ENCODE assay signal across 10 mouse cellular contexts in the genomic region with DNA sequence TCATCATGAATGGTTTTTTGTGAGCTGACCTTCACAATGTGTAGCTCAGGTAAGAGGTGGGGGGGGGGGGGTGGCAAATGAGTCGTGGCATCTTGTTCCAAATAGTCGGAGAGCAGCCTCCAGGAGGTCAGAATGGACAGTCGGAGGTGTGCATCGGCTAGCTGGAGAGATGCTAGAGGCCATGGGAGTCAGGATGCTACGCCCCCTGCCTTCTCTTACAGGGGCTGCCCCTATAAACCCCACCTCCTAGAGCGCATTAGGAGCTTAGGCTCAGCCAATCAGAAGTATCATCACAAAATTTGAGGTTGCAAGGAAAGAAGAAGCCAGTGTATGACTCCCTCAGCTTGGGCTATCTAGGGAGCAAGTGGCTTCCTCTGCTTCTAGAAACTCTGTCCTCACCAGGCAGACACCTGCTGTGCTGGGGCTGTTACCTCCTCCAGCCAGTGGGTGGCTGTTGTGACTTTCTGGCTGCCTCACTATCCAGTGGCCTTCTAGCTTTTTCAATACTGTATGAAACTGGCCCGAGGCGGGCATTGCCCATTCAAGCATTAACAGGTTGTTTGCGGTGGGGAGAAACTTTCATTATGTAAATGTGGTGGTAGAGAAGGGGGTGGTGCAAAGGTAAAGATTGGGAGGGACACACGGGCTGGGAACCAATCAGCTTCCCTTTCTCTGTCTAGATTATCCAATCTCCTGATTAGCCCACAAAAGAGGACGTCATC.
DNase-seq lines count a peak whose midpoint lies in the region; ATAC-seq and TF ChIP-seq lines count a peak whose summit lies in the region.
"Had no signal": no experiment of that assay in that cellular context is flagged by ENCODE, and none has a peak within 500 bp of the region (broad histone marks: within the 10 kb centered on the region; RNA-seq: fewer than 3 reads in every experiment).

No protein-coding gene starts in this region.

- DNase-seq in liver, adult 2 months (ENCODE audit: extremely low read depth, low read depth, low spot score) = no peak
- no peak for DNase-seq in liver
- peak; percentile 63 for DNase-seq in kidney, adult 2 months
- DNase-seq in lung, postnatal 25 days (ENCODE audit: low spot score) = peak; percentile 20
- peak; percentile 23 for DNase-seq in thymus, postnatal 4 days
- DNase-seq in midbrain, embryonic 14.5 days = no peak
- no peak for DNase-seq in left cerebral cortex, postnatal 36 days (ENCODE audit: low spot score in 2 of 2)
- DNase-seq: cerebellum, adult 9-11 months had no signal

- H3K9ac ChIP-seq in liver, adult 2 months (ENCODE audit: low read depth, low read length) = no peak overlapping the region
- no peak overlapping the region for H3K9ac ChIP-seq in heart, embryonic 11.5 days (ENCODE audit: low read depth, low read length)
- H3K9ac ChIP-seq in midbrain, embryonic 14.5 days (replicated peaks; ENCODE audit: low read length) = no peak overlapping the region
- H3K9ac ChIP-seq: neural tube, embryonic 13.5 days had no signal

- H3K79me2 ChIP-seq in liver, adult 2 months (ENCODE audit: control insufficient read depth, insufficient read depth, low read length) = no peaks in the 10 kb centered on the region

- no peaks in the 10 kb centered on the region for H3K27me3 ChIP-seq in liver, adult 2 months (ENCODE audit: control insufficient read depth, insufficient read depth, low read length)
- H3K27me3 ChIP-seq in kidney, adult 2 months (replicated peaks; ENCODE audit: control insufficient read depth, insufficient read depth, low read length) = no peaks in the 10 kb centered on the region
- H3K27me3 ChIP-seq in heart, embryonic 11.5 days (ENCODE audit: control insufficient read depth, insufficient read depth, low read length) = no peaks in the 10 kb centered on the region
- no peaks in the 10 kb centered on the region for H3K27me3 ChIP-seq in midbrain, embryonic 14.5 days (ENCODE audit: control insufficient read depth, insufficient read depth, low read length)
- H3K27me3 ChIP-seq: neural tube, embryonic 13.5 days had no signal

- no peak overlapping the region for H3K27ac ChIP-seq in liver, adult 2 months (replicated peaks; ENCODE audit: insufficient read depth, low read depth, low read length)
- no peak overlapping the region for H3K27ac ChIP-seq in kidney, adult 2 months (ENCODE audit: insufficient read depth, low read depth, low read length)
- no peak overlapping the region for H3K27ac ChIP-seq in heart, embryonic 11.5 days (ENCODE audit: low read depth, low read length)
- H3K27ac ChIP-seq in midbrain, embryonic 14.5 days (replicated peaks; ENCODE audit: low read depth, low read length) = no peak overlapping the region
- H3K27ac ChIP-seq: neural tube, embryonic 13.5 days had no signal

- WGBS in liver, adult 2 months = 57% methylated on average over 11 of the region's 11 CpGs
- WGBS in kidney, adult 2 months = 61% methylated on average over 11 of the region's 11 CpGs
- 70% methylated on average over 11 of the region's 11 CpGs for WGBS in heart, embryonic 11.5 days (ENCODE audit: insufficient replicate concordance)
- 81% methylated on average over 11 of the region's 11 CpGs for WGBS in midbrain, embryonic 14.5 days

- no peaks in the 10 kb centered on the region for H3K9me3 ChIP-seq in heart, embryonic 11.5 days (replicated peaks; ENCODE audit: control insufficient read depth, low read length)
- H3K9me3 ChIP-seq in midbrain, embryonic 14.5 days (ENCODE audit: control insufficient read depth, low read length) = no peaks in the 10 kb centered on the region
- H3K9me3 ChIP-seq: neural tube, embryonic 13.5 days had no signal

- TF ChIP-seq POLR2A in liver, adult 2 months (IDR thresholded peaks at IDR 0.05; ENCODE audit: extremely low read depth, insufficient read depth, low read length) = no peak
- no peak for TF ChIP-seq POLR2A in kidney, adult 2 months (IDR thresholded peaks at IDR 0.05; ENCODE audit: low read depth, low read length)

- TF ChIP-seq CTCF in liver, adult 2 months (IDR thresholded peaks at IDR 0.05; ENCODE audit: low read depth, low read length) = peak; percentile 50
- TF ChIP-seq CTCF in kidney, adult 2 months (conservative IDR thresholded peaks at IDR 0.05; ENCODE audit: insufficient read depth, insufficient read length, low read depth, low read length) = peak; percentile 49; the same call in 1 of the 2 replicates

- H3K36me3 ChIP-seq in liver, adult 2 months (ENCODE audit: control insufficient read depth, insufficient read depth, low read length) = no peaks in the 10 kb centered on the region
- no peaks in the 10 kb centered on the region for H3K36me3 ChIP-seq in kidney, adult 2 months (ENCODE audit: control insufficient read depth, insufficient read depth, low read length)
- no peaks in the 10 kb centered on the region for H3K36me3 ChIP-seq in heart, embryonic 11.5 days (ENCODE audit: control insufficient read depth, insufficient read depth, low read length)
- no peaks in the 10 kb centered on the region for H3K36me3 ChIP-seq in midbrain, embryonic 14.5 days (ENCODE audit: control insufficient read depth, insufficient read depth, low read length)
- H3K36me3 ChIP-seq: neural tube, embryonic 13.5 days had no signal

- no peak overlapping the region for H3K4me3 ChIP-seq in liver, adult 2 months (ENCODE audit: insufficient read depth, low read depth, low read length)
- no peak overlapping the region for H3K4me3 ChIP-seq in kidney, adult 2 months (ENCODE audit: insufficient read depth, low read depth, low read length)
- H3K4me3 ChIP-seq in heart, embryonic 11.5 days (ENCODE audit: low read depth, low read length) = no peak overlapping the region
- no peak overlapping the region for H3K4me3 ChIP-seq in midbrain, embryonic 14.5 days (replicated peaks; ENCODE audit: low read depth, low read length)
- H3K4me3 ChIP-seq: neural tube, embryonic 13.5 days had no signal

- no peak for ATAC-seq in heart, embryonic 11.5 days (replicated peaks; ENCODE audit: insufficient number of reproducible peaks, low FRiP score, low TSS enrichment)
- no peak for ATAC-seq in midbrain, embryonic 14.5 days (ENCODE audit: low FRiP score, low TSS enrichment)

- H3K4me2 ChIP-seq in heart, embryonic 11.5 days = no peak overlapping the region
- no peak overlapping the region for H3K4me2 ChIP-seq in midbrain, embryonic 14.5 days (ENCODE audit: low read length)
- H3K4me2 ChIP-seq: neural tube, embryonic 13.5 days had no signal

- intact Hi-C loops in left cerebral cortex, postnatal 36 days (cut with DNase I) = no loop called here

- H3K4me1 ChIP-seq in liver, adult 2 months (ENCODE audit: control insufficient read depth, insufficient read depth, low read length) = no peaks in the 10 kb centered on the region
- no peaks in the 10 kb centered on the region for H3K4me1 ChIP-seq in kidney, adult 2 months (ENCODE audit: control insufficient read depth, insufficient read depth, low read length)
- H3K4me1 ChIP-seq in heart, embryonic 11.5 days (ENCODE audit: control insufficient read depth, insufficient read depth, low read length) = no peaks in the 10 kb centered on the region
- no peaks in the 10 kb centered on the region for H3K4me1 ChIP-seq in midbrain, embryonic 14.5 days (ENCODE audit: control insufficient read depth, insufficient read depth, low read length)

Comparison
In these comparisons a context has a peak if more than half of its experiments do, and no peak if none do; other contexts are left out.
1. DNase-seq: peak in kidney, adult 2 months (single experiment), lung, postnatal 25 days (single experiment) and thymus, postnatal 4 days (single experiment); none in liver, adult 2 months (single experiment), liver (single experiment), midbrain, embryonic 14.5 days (single experiment) and left cerebral cortex, postnatal 36 days (0 of 2).